ENCODE assay signal across 20 mouse cellular contexts in genomic region chr16:29847734-29848133, GRCm38 (mm10).
DNase-seq lines count a peak whose midpoint lies in the region; ATAC-seq and TF ChIP-seq lines count a peak whose summit lies in the region.
"Had no signal": no experiment of that assay in that cellular context is flagged by ENCODE, and none has a peak within 500 bp of the region (broad histone marks: within the 10 kb centered on the region; RNA-seq: fewer than 3 reads in every experiment).

No protein-coding gene starts in this region.

- no peaks in the 10 kb centered on the region for H3K4me1 ChIP-seq in liver, adult 2 months (ENCODE audit: control insufficient read depth, insufficient read depth, low read length)
- H3K4me1 ChIP-seq in CH12.LX (ENCODE audit: control insufficient read depth in 1 of 2, insufficient read depth in 2 of 2): peaks cover 22 to 44% of the 10 kb centered on the region in 2 experiments
- H3K4me1 ChIP-seq in kidney, embryonic 14.5 days (ENCODE audit: control insufficient read depth, insufficient read depth, low read length): 0 out of 2 replicates have a peak, but pooled peaks cover 4% of the 10 kb centered on the region

- no peaks in the 10 kb centered on the region for H3K36me3 ChIP-seq in liver, adult 2 months (ENCODE audit: control insufficient read depth, insufficient read depth, low read length)
- H3K36me3 ChIP-seq in CH12.LX (replicated peaks in 1 of 2; ENCODE audit: control insufficient read depth in 1 of 2, insufficient read depth in 1 of 2, low read length in 1 of 2): no peaks in the 10 kb centered on the region
- no peaks in the 10 kb centered on the region for H3K36me3 ChIP-seq in kidney, embryonic 14.5 days (ENCODE audit: control insufficient read depth, insufficient read depth, low read length)
- H3K36me3 ChIP-seq: embryonic facial prominence, embryonic 13.5 days; heart, embryonic 15.5 days; hindbrain, embryonic 10.5 days had no signal

- peak; percentile 77 for ATAC-seq in monocyte, adult 5-6 weeks (replicated peaks; ENCODE audit: insufficient number of reproducible peaks, low FRiP score, low TSS enrichment, poor library complexity, severe bottlenecking)
- ATAC-seq in inflammation-experienced regulatory T-cells, adult 6 months: no peak
- ATAC-seq in kidney, embryonic 14.5 days (ENCODE audit: low FRiP score, low TSS enrichment): no peak
- ATAC-seq: forebrain, embryonic 14.5 days; hindbrain, postnatal 0 days had no signal

- TF ChIP-seq POLR2A in liver, adult 2 months (IDR thresholded peaks at IDR 0.05; ENCODE audit: extremely low read depth, insufficient read depth, low read length): no peak
- TF ChIP-seq POLR2A in CH12.LX (IDR thresholded peaks at IDR 0.05; ENCODE audit: low read depth, low read length): no peak

- WGBS in liver, adult 2 months: 88% methylated on average over 4 of the region's 4 CpGs
- 90% methylated on average over 4 of the region's 4 CpGs for WGBS in kidney, embryonic 14.5 days

- peak; percentile 14 for DNase-seq in liver, adult 2 months (ENCODE audit: extremely low read depth, low read depth, low spot score)
- no peak for DNase-seq in liver
- DNase-seq in CH12.LX (ENCODE audit: extremely low read depth): peak; percentile 75
- DNase-seq in induced T-regulatory cell, adult 2 months (ENCODE audit: low read depth): peak; percentile 26
- DNase-seq in urinary bladder, postnatal 36 days (ENCODE audit: low spot score in 2 of 2): no peak
- DNase-seq: adrenal gland, adult 2 months; cerebellum, postnatal 10 days; gastrocnemius, postnatal 14 days; heart, adult 2 months; kidney, adult 2 months; kidney, postnatal 25 days had no signal

- H3K9ac ChIP-seq in liver, adult 2 months (ENCODE audit: low read depth, low read length): no peak overlapping the region
- H3K9ac ChIP-seq in CH12.LX (ENCODE audit: insufficient read depth, low read depth): no peak overlapping the region
- H3K9ac ChIP-seq in kidney, embryonic 14.5 days (ENCODE audit: low read depth, low read length): no peak overlapping the region
- H3K9ac ChIP-seq: embryonic facial prominence, embryonic 13.5 days; heart, embryonic 15.5 days had no signal

- H3K27me3 ChIP-seq in liver, adult 2 months (ENCODE audit: control insufficient read depth, insufficient read depth, low read length): no peaks in the 10 kb centered on the region
- no peaks in the 10 kb centered on the region for H3K27me3 ChIP-seq in CH12.LX (replicated peaks)
- H3K27me3 ChIP-seq in kidney, embryonic 14.5 days (ENCODE audit: control insufficient read depth, insufficient read depth, low read length): no peaks in the 10 kb centered on the region

- H3K9me3 ChIP-seq in CH12.LX (replicated peaks; ENCODE audit: low read length): no peaks in the 10 kb centered on the region
- H3K9me3 ChIP-seq in kidney, embryonic 14.5 days (ENCODE audit: control insufficient read depth, low read length): no peaks in the 10 kb centered on the region
- H3K9me3 ChIP-seq: embryonic facial prominence, embryonic 13.5 days; heart, embryonic 15.5 days; hindbrain, embryonic 10.5 days had no signal

- H3K27ac ChIP-seq in liver, adult 2 months (replicated peaks; ENCODE audit: insufficient read depth, low read depth, low read length): no peak overlapping the region
- peak overlapping the region; percentile 30 for H3K27ac ChIP-seq in CH12.LX (ENCODE audit: insufficient read depth, low read depth)
- H3K27ac ChIP-seq in kidney, embryonic 14.5 days (ENCODE audit: low read depth, low read length): no peak overlapping the region
- H3K27ac ChIP-seq: embryonic facial prominence, embryonic 13.5 days; heart, adult 2 months; heart, embryonic 15.5 days; hindbrain, embryonic 10.5 days; hindbrain, postnatal 0 days; left cerebral cortex, adult 2 months had no signal

- H3K4me3 ChIP-seq in liver, adult 2 months (ENCODE audit: insufficient read depth, low read depth, low read length): no peak overlapping the region
- H3K4me3 ChIP-seq in CH12.LX (replicated peaks in 1 of 3; ENCODE audit: low read depth in 2 of 3, low read length in 2 of 3, poor library complexity in 1 of 3): no peak overlapping the region
- no peak overlapping the region for H3K4me3 ChIP-seq in kidney, embryonic 14.5 days (ENCODE audit: low read length)
- H3K4me3 ChIP-seq: embryonic facial prominence, embryonic 13.5 days; heart, adult 2 months; heart, embryonic 15.5 days; hindbrain, embryonic 10.5 days; left cerebral cortex, adult 2 months had no signal

- in situ Hi-C loops in CH12.LX (cut with MboI; ENCODE audit: low pct_ligation_motif_present, low pct_unique_long_range_greater_than_20kb, low sequenced_read_pairs): no loop called here

- dilution Hi-C loops in CH12.LX (cut with MboI; ENCODE audit: extremely low pct_ligation_motif_present, extremely low pct_unique_long_range_greater_than_20kb, low sequenced_read_pairs): no loop called here

- TF ChIP-seq RAD21 in CH12.LX (IDR thresholded peaks at IDR 0.05; ENCODE audit: low read depth, low read length): no peak; the same call in 1 of the 2 replicates

- peak overlapping the region; percentile 52 for H3K4me2 ChIP-seq in CH12.LX (ENCODE audit: insufficient read depth, low read depth, poor library complexity, severe bottlenecking)
- H3K4me2 ChIP-seq in kidney, embryonic 14.5 days (replicated peaks; ENCODE audit: low read depth, low read length): no peak overlapping the region
- H3K4me2 ChIP-seq: embryonic facial prominence, embryonic 13.5 days; heart, embryonic 15.5 days had no signal

- TF ChIP-seq EP300 in CH12.LX (IDR thresholded peaks at IDR 0.05; ENCODE audit: low read length): peak; percentile 97

- no peak for TF ChIP-seq CTCF in liver, adult 2 months (IDR thresholded peaks at IDR 0.05; ENCODE audit: low read depth, low read length)
- no peak for TF ChIP-seq CTCF in CH12.LX (conservative IDR thresholded peaks at IDR 0.05 in 1 of 2, IDR thresholded peaks at IDR 0.05 in 1 of 2; ENCODE audit: low read depth in 2 of 2, low read length in 2 of 2)

- H3K79me2 ChIP-seq in liver, adult 2 months (ENCODE audit: control insufficient read depth, insufficient read depth, low read length): no peaks in the 10 kb centered on the region
- H3K79me2 ChIP-seq in CH12.LX (replicated peaks; ENCODE audit: control insufficient read depth, extremely low read depth, insufficient read depth, poor library complexity, severe bottlenecking): no peaks in the 10 kb centered on the region

TF ChIP-seq in CH12.LX, 34 proteins besides CTCF, POLR2A, EP300 and RAD21:
- peak; percentile 84; the same call in 1 of the 2 replicates for TF ChIP-seq RCOR1 (conservative IDR thresholded peaks at IDR 0.05; ENCODE audit: low read depth, low read length)
- TF ChIP-seq SMC3 (IDR thresholded peaks at IDR 0.05; ENCODE audit: low read depth, low read length): no peak
- peak; percentile 62 for TF ChIP-seq BHLHE40 (IDR thresholded peaks at IDR 0.05; ENCODE audit: low read depth, low read length)
- TF ChIP-seq ELF1 (IDR thresholded peaks at IDR 0.05; ENCODE audit: low read depth, low read length): peak; percentile 31
- no peak for TF ChIP-seq MAZ (IDR thresholded peaks at IDR 0.05; ENCODE audit: low read depth, low read length)
- no peak for TF ChIP-seq USF1 (IDR thresholded peaks at IDR 0.05; ENCODE audit: low read depth, low read length)
- TF ChIP-seq CHD2 (IDR thresholded peaks at IDR 0.05; ENCODE audit: low read length): no peak
- TF ChIP-seq ETS1 (conservative IDR thresholded peaks at IDR 0.05; ENCODE audit: low read depth, low read length): peak; percentile 76
- TF ChIP-seq NELFE (IDR thresholded peaks at IDR 0.05; ENCODE audit: low read depth, low read length): no peak
- TF ChIP-seq CHD1 (IDR thresholded peaks at IDR 0.05; ENCODE audit: low read depth, low read length): no peak
- TF ChIP-seq TCF12 (IDR thresholded peaks at IDR 0.05; ENCODE audit: low read depth, low read length): peak; percentile 61; the same call in 1 of the 2 replicates
- TF ChIP-seq MEF2A (IDR thresholded peaks at IDR 0.05; ENCODE audit: borderline replicate concordance, low read depth, low read length): peak; percentile 85
- no peak for TF ChIP-seq TBP (conservative IDR thresholded peaks at IDR 0.05; ENCODE audit: low read depth, low read length)
- no peak; the same call in 1 of the 2 replicates for TF ChIP-seq ZNF384 (IDR thresholded peaks at IDR 0.05; ENCODE audit: low read depth, low read length)
- peak; percentile 64; the same call in 1 of the 2 replicates for TF ChIP-seq JUND (conservative IDR thresholded peaks at IDR 0.05; ENCODE audit: low read depth, low read length)
- peak; percentile 98 for TF ChIP-seq IRF4 (IDR thresholded peaks at IDR 0.05; ENCODE audit: low read depth, low read length)
- TF ChIP-seq GABPA (IDR thresholded peaks at IDR 0.05; ENCODE audit: insufficient replicate concordance, low read depth, low read length): no peak
- TF ChIP-seq NRF1 (IDR thresholded peaks at IDR 0.05; ENCODE audit: low read depth, low read length): no peak
- TF ChIP-seq MXI1 (IDR thresholded peaks at IDR 0.05; ENCODE audit: low read depth, low read length): peak; percentile 34; the same call in 1 of the 2 replicates
- TF ChIP-seq POLR2AphosphoS2 (IDR thresholded peaks at IDR 0.05; ENCODE audit: low read depth, low read length): no peak
- no peak for TF ChIP-seq UBTF (IDR thresholded peaks at IDR 0.05; ENCODE audit: low read depth, low read length)
- no peak for TF ChIP-seq ZMIZ1 (IDR thresholded peaks at IDR 0.05; ENCODE audit: low read depth, low read length)
- TF ChIP-seq JUN (IDR thresholded peaks at IDR 0.05; ENCODE audit: insufficient read depth, low read depth, low read length): peak; percentile 33; the same call in 1 of the 2 replicates
- 0 out of 2 replicates have a peak, but pooled peaks have one; percentile 5 for TF ChIP-seq MAX (IDR thresholded peaks at IDR 0.05; ENCODE audit: low read length)
- TF ChIP-seq MYC (IDR thresholded peaks at IDR 0.05; ENCODE audit: low read depth, low read length): 0 out of 2 replicates have a peak, but pooled peaks have one; percentile 62
- no peak for TF ChIP-seq SIN3A (IDR thresholded peaks at IDR 0.05; ENCODE audit: low read length)
- TF ChIP-seq HCFC1 (IDR thresholded peaks at IDR 0.05; ENCODE audit: low read depth, low read length): 0 out of 2 replicates have a peak, but pooled peaks have one; percentile 26

Comparison
In these comparisons a context has a peak if more than half of its experiments do, and no peak if none do; other contexts are left out.
1. DNase-seq: peak in liver, adult 2 months (single experiment), CH12.LX (single experiment) and induced T-regulatory cell, adult 2 months (single experiment); none in liver (single experiment) and urinary bladder, postnatal 36 days (0 of 2).